Mouse (Mus musculus) ES-E14 (cell line): ENCODE results near the gene Olfr38.

Experiments used
- CHD2 ChIP-seq: IDR thresholded peaks from 2 replicates; pipeline ENCODE4 v1.6.1; 2014; ENCODE audit warnings: mild to moderate bottlenecking, low read depth, low read length, inconsistent platforms
- HCFC1 ChIP-seq: IDR thresholded peaks from 2 replicates; pipeline ENCODE4 v1.6.1; 2012; ENCODE audit warnings: low read length, inconsistent platforms, borderline replicate concordance; ENCODE audit not compliant: insufficient read depth
- MAFK ChIP-seq: IDR thresholded peaks from 2 replicates; pipeline ENCODE4 v1.6.1; 2014; ENCODE audit warnings: mild to moderate bottlenecking, low read depth, low read length, inconsistent platforms; ENCODE audit not compliant: insufficient read depth
- ZC3H11A ChIP-seq: IDR thresholded peaks from 2 replicates; pipeline ENCODE4 v1.6.1; 2012; ENCODE audit warnings: low read depth, mild to moderate bottlenecking, inconsistent platforms, low read length, borderline replicate concordance
- ZNF384 ChIP-seq: IDR thresholded peaks from 2 replicates; pipeline ENCODE4 v1.6.1; 2012; ENCODE audit warnings: low read depth, low read length, inconsistent platforms

- TF ChIP-seq ZNF384 (no peak), CHD2 (no peak), HCFC1 (no peak), MAFK (no peak), ZC3H11A (no peak)
These were observed 38.2 kb upstream of the Olfr38 start for GRCm38 (mm10) chr6:42717973-42718372.
